In the genomic region with DNA sequence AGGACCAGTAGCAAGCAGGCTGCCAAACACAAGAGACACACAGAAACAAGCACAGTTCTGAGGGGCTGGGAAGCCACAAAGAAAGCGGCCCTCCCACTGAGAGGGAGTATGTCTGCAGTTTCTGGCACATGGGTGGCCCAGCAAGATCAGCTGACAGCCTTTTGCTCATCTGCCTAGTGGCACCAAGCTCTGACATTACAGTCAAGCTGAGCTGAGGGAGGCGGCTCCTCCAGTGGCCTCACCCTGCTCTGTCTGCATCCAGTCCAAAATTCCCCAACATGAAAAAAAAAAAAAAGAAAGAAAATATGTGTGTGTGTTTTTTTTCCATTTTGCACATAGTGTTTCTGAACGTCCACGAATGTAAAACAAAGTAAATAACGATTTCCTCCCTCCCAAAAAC, we compare ENCODE assay signal across 15 mouse cellular contexts.
DNase-seq lines count a peak whose midpoint lies in the region; ATAC-seq lines count a peak whose summit lies in the region.
"Had no signal": no experiment of that assay in that cellular context is flagged by ENCODE, and none has a peak within 500 bp of the region (broad histone marks: within the 10 kb centered on the region; RNA-seq: fewer than 3 reads in every experiment).

No protein-coding gene starts in this region.

- H3K27me3 ChIP-seq in lung, embryonic 15.5 days = no peaks in the 10 kb centered on the region
- no peaks in the 10 kb centered on the region for H3K27me3 ChIP-seq in embryonic facial prominence, embryonic 14.5 days (replicated peaks; ENCODE audit: control insufficient read depth, insufficient read depth, low read length)
- H3K27me3 ChIP-seq in intestine, embryonic 16.5 days (replicated peaks; ENCODE audit: control insufficient read depth, insufficient read depth, low read length) = no peaks in the 10 kb centered on the region
- H3K27me3 ChIP-seq in limb, embryonic 12.5 days = no peaks in the 10 kb centered on the region
- H3K27me3 ChIP-seq: CH12.LX, Patski had no signal

- peak overlapping the region; percentile 85 for H3K27ac ChIP-seq in lung, embryonic 15.5 days
- peak overlapping the region; percentile 55 for H3K27ac ChIP-seq in embryonic facial prominence, embryonic 14.5 days (replicated peaks; ENCODE audit: low read depth, low read length)
- peak overlapping the region; percentile 80 for H3K27ac ChIP-seq in intestine, embryonic 16.5 days (ENCODE audit: low read length)
- H3K27ac ChIP-seq in limb, embryonic 12.5 days = peak overlapping the region; percentile 64

- WGBS in lung, embryonic 15.5 days = 24% methylated on average over 5 of the region's 5 CpGs
- WGBS in embryonic facial prominence, embryonic 14.5 days = 47% methylated on average over 5 of the region's 5 CpGs
- WGBS in intestine, embryonic 16.5 days = 52% methylated on average over 5 of the region's 5 CpGs
- 59% methylated on average over 5 of the region's 5 CpGs for WGBS in limb, embryonic 12.5 days

- no peak overlapping the region for H3K9ac ChIP-seq in lung, embryonic 15.5 days
- H3K9ac ChIP-seq in embryonic facial prominence, embryonic 14.5 days (ENCODE audit: low read depth, low read length) = no peak overlapping the region
- H3K9ac ChIP-seq in intestine, embryonic 16.5 days (ENCODE audit: low read depth, low read length) = peak overlapping the region; percentile 30; the same call in 1 of the 2 replicates
- no peak overlapping the region for H3K9ac ChIP-seq in limb, embryonic 12.5 days (replicated peaks)

- no peak overlapping the region for H3K4me3 ChIP-seq in lung, embryonic 15.5 days
- H3K4me3 ChIP-seq in embryonic facial prominence, embryonic 14.5 days (ENCODE audit: low read depth, low read length) = no peak overlapping the region
- H3K4me3 ChIP-seq in intestine, embryonic 16.5 days (ENCODE audit: low read length) = no peak overlapping the region
- H3K4me3 ChIP-seq in limb, embryonic 12.5 days (replicated peaks) = no peak overlapping the region

- no peak overlapping the region for H3K4me2 ChIP-seq in lung, embryonic 15.5 days
- H3K4me2 ChIP-seq in embryonic facial prominence, embryonic 14.5 days (ENCODE audit: low read depth, low read length) = no peak overlapping the region
- H3K4me2 ChIP-seq in intestine, embryonic 16.5 days (ENCODE audit: low read depth, low read length) = no peak overlapping the region
- H3K4me2 ChIP-seq in limb, embryonic 12.5 days = no peak overlapping the region

- ATAC-seq in lung, embryonic 15.5 days (ENCODE audit: borderline replicate concordance, extremely low read depth, low FRiP score, low TSS enrichment) = peak; percentile 85
- 0 out of 2 replicates have a peak, but pooled peaks have one; percentile 44 for ATAC-seq in embryonic facial prominence, embryonic 14.5 days (ENCODE audit: low read depth)
- ATAC-seq in intestine, embryonic 16.5 days = peak; percentile 67
- no peak for ATAC-seq in limb, embryonic 12.5 days (ENCODE audit: insufficient number of reproducible peaks, insufficient read depth, low FRiP score, low TSS enrichment, low read depth)
- ATAC-seq: forebrain, embryonic 16.5 days; Patski had no signal

- no peak for DNase-seq in lung, postnatal 36 days
- DNase-seq in embryonic facial prominence, embryonic 14.5 days (ENCODE audit: low spot score) = peak; percentile 61
- DNase-seq in layer of hippocampus, adult 18-20 months (ENCODE audit: low spot score in 2 of 2) = no peak
- no peak for DNase-seq in spleen, postnatal 10 days (ENCODE audit: low spot score in 2 of 2)
- DNase-seq in yolk sac, embryonic 10.5 days (ENCODE audit: low spot score) = no peak
- DNase-seq: cerebellum, adult 9-10 months; layer of hippocampus, postnatal 36 days; liver; right cerebral cortex, postnatal 4 days had no signal

- no peaks in the 10 kb centered on the region for H3K9me3 ChIP-seq in lung, embryonic 15.5 days
- H3K9me3 ChIP-seq in embryonic facial prominence, embryonic 14.5 days (ENCODE audit: control insufficient read depth, low read length) = no peaks in the 10 kb centered on the region
- H3K9me3 ChIP-seq in intestine, embryonic 16.5 days (ENCODE audit: control insufficient read depth, low read length) = no peaks in the 10 kb centered on the region
- H3K9me3 ChIP-seq in limb, embryonic 12.5 days = no peaks in the 10 kb centered on the region

- H3K4me1 ChIP-seq in lung, embryonic 15.5 days = peaks cover 11% of the 10 kb centered on the region; the same call in 1 of the 2 replicates
- 0 out of 2 replicates have a peak, but pooled peaks cover 6% of the 10 kb centered on the region for H3K4me1 ChIP-seq in embryonic facial prominence, embryonic 14.5 days (ENCODE audit: control insufficient read depth, insufficient read depth, low read length)
- 0 out of 2 replicates have a peak, but pooled peaks cover 9% of the 10 kb centered on the region for H3K4me1 ChIP-seq in intestine, embryonic 16.5 days (ENCODE audit: control insufficient read depth, insufficient read depth, low read length)
- peaks cover 7% of the 10 kb centered on the region for H3K4me1 ChIP-seq in limb, embryonic 12.5 days (replicated peaks)

- no peaks in the 10 kb centered on the region for H3K36me3 ChIP-seq in lung, embryonic 15.5 days
- no peaks in the 10 kb centered on the region for H3K36me3 ChIP-seq in embryonic facial prominence, embryonic 14.5 days (ENCODE audit: control insufficient read depth, insufficient read depth, low read length)
- H3K36me3 ChIP-seq in intestine, embryonic 16.5 days (ENCODE audit: control insufficient read depth, insufficient read depth, low read length) = no peaks in the 10 kb centered on the region
- no peaks in the 10 kb centered on the region for H3K36me3 ChIP-seq in limb, embryonic 12.5 days
